Mouse (Mus musculus): ENCODE measurements at regions not wholly inside any gene's neighbourhood (a gene's known extent, or its start where the extent isn't known, plus 50 kb on each side); places are given as distances from the start of the nearest gene placed in this dataset.

GRCm38 (mm10) chr13:91370441-91370840 lies 89.6 kb upstream of the Ssbp2 start:
- DNase-seq: peak; percentile 35

- DNase-seq: peak; percentile 98
Observed at GRCm38 (mm10) chr13:91370886-91371595, 89.0 kb upstream of the Ssbp2 start.

- no peak for DNase-seq
Observed at GRCm38 (mm10) chr13:91371596-91371987, 88.5 kb upstream of the Ssbp2 start.

- no peak for DNase-seq
Observed at GRCm38 (mm10) chr13:91372130-91372875, 87.8 kb upstream of the Ssbp2 start.

- peak; percentile 26 for DNase-seq
Observed at GRCm38 (mm10) chr13:91374141-91374540, 85.9 kb upstream of the Ssbp2 start.

- no peak for DNase-seq
Observed at GRCm38 (mm10) chr13:91376556-91376955, 83.5 kb upstream of the Ssbp2 start.

GRCm38 (mm10) chr13:91377428-91377827 lies 82.7 kb upstream of the Ssbp2 start:
- DNase-seq: no peak

- DNase-seq: no peak
Observed at GRCm38 (mm10) chr13:91377972-91378371, 82.1 kb upstream of the Ssbp2 start.

- no peak for DNase-seq
Observed at GRCm38 (mm10) chr13:91385393-91385792, 74.7 kb upstream of the Ssbp2 start.

- no peak for DNase-seq
Observed at GRCm38 (mm10) chr13:91387913-91388312, 72.2 kb upstream of the Ssbp2 start.

- DNase-seq: no peak
Observed at GRCm38 (mm10) chr13:91403632-91404031, 56.5 kb upstream of the Ssbp2 start.

GRCm38 (mm10) chr13:91405027-91405426 lies 55.1 kb upstream of the Ssbp2 start:
- no peak for DNase-seq

GRCm38 (mm10) chr13:91410116-91410515 lies 50.0 kb upstream of the Ssbp2 start:
- no peak for DNase-seq

Data from right cerebral cortex, postnatal 14 days (tissue).